Mouse (Mus musculus) brain, embryonic 14.5 days (tissue): ENCODE data around the gene Fam69a.

ENCODE experiments used
- CTCF ChIP-seq: fragments of 200-500 bp; IDR thresholded peaks from 2 replicates; pipeline ENCODE4 v1.5.1; 2012; ENCODE audit warnings: inconsistent platforms, mild to moderate bottlenecking, moderate library complexity, borderline replicate concordance; ENCODE audit not compliant: insufficient read depth, insufficient read length; ENCODE audit errors: extremely low read depth
- POLR2A ChIP-seq: fragments of 200-500 bp; IDR thresholded peaks from 2 replicates; pipeline ENCODE4 v1.6.1; 2012; ENCODE audit warnings: mild to moderate bottlenecking, inconsistent platforms, borderline replicate concordance; ENCODE audit not compliant: poor library complexity, insufficient read depth, insufficient read length, severe bottlenecking; ENCODE audit errors: extremely low read depth

GRCm38 (mm10) chr5:107960532-107961202, 26.2 kb downstream of the Fam69a start:
- no peak for TF ChIP-seq POLR2A
- TF ChIP-seq CTCF = no peak
